Mouse (Mus musculus) cerebral cortex, adult 2 months (tissue): ENCODE results near the gene Fbxw2.

Experiments
- WGBS: fragments of 180-500 bp; shearing (Covaris S2); methylation state at CpG from one replicate; pipeline ENCODE4 v1.1.7; 2018; 5-methylcytosine and 5-hydroxymethylcytosine counted together

Fbxw2 gene

DNA sequence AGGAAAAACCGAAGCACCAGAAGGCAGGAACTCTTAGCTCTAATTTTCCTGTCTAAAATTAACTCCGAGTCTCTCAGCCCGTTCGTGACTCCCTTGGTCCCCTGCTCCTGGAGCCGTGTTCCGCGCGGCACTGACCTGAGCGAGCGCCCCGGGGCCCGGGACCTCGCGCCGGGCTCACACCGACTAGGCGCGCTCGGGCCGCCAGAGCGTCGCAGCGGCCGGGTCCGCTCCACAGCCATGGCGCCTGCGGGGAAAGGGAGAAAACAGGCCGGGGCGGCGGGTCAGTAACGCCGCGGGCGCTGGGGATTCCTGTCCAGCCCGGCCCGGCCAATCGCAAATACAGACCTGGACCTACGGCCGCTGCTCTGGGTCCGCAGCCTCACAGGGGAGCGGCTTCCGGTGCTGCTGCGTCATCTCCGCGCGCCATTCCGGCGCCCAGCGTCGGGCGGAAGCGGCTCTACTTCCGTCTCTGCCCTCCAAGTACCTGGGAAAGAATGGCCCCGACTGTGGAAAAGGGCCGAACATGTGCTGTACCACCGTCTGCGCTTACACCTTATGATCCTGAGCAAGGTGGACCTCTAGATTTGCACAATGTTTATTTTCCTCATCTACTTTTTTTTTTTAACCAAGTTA is at the start of gene Fbxw2:
Fbxw2 (minus strand) TSS at position 485 of the 633 bp plus-strand sequence.
- under 1% methylated on average over 57 of the region's 57 CpGs for WGBS

DNA sequence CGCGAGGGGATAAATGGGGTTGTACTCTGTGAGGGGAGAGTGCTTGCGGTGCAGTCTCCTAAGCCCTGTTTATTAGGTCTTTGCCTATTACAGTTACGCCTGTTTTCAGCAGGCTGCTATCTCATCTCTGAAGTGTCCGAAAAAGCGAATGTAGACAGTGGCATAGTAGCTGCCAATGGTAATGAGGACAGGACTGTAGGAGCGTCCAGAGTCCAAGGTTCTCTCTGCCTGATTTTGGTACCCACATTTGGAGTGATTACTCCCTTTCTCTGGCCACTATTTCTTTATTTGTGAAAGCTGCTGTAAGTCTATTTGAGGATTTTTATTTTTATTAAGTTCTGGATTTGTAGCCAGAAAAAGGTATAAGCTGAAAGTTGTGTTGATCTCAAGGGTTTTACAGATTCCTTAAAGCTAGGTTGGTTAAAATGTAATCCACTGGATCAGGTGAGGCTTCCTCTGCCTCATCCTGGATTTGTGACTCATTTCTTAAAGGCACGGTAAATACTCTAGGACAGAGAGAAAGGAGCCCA is 48.8 kb upstream of the Fbxw2 start, which contains the start of gene Psmd5:
Psmd5 (minus strand) TSS at position 153 of the 530 bp plus-strand sequence.
- WGBS = 23% methylated on average over 8 of the region's 8 CpGs

DNA sequence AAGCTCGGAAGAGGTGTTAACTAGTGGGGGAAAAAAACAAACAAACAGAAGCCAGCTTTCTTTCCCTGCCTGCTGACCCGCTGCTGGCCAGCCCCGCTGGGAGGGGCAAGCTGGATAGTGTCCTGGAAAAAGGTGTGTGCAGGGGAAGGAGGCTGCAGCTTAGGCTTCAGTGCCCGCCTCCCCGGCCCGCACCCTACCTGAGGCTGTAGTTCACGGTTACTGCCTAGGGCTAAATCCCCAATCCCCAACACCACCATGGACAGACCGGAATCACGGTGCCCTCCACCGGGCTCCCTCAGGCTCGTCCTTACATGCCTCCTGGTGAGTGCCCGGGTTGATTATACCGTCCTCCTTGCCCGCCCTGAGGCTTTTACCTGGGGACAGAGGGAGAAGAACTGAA is 48.2 kb upstream of the Fbxw2 start, which contains the start of gene Cutal:
Cutal (plus strand) TSS at position 126 of the 400 bp plus-strand sequence.
- WGBS = 8% methylated on average over 14 of the region's 14 CpGs

DNA sequence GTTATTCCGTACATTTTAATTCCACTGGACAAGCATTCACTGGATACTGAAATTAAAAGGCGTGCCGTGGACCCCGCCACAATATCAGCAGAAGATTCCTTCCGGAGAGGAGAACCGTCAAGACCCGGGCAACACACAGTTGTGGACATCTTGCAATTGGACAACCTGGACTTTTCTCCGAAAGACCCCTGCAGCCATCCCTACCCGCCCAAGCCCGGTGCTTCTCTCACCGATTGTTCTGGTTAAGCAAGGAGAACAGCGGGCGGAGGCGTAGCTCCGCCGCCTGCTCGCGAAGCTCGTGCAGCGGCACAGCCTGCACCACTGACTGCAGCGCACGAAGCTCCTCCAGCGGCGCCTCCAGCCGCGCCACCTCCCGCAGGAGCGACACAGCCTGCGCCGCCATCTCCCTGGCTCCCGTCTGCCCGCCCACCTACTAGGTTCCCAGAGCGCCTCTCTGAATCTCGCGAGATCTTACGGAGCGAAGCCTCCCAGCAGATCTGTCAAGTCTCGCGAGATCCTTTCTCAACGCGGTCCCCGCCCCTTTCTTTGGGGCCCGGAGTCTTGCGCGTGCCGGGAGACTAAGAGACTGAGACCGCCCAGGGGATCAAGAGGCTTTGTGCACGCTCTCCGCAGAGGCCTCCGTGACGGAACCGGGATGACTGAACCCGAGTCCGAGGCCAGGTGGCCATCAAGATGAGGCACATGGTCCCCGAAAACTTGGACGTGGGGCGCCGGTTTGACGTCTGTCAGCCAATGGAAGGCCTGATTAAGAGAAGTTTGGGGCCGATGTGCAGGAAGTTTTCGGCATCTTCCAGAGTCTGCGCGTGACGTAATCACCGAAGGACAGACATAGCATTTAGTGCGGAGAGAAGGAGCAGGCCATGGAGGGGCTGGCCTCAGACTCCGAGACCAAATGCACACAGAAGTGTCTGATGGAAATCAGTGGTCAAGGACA is 44.7 kb upstream of the Fbxw2 start:
- WGBS = under 1% methylated on average over 67 of the region's 67 CpGs

DNA sequence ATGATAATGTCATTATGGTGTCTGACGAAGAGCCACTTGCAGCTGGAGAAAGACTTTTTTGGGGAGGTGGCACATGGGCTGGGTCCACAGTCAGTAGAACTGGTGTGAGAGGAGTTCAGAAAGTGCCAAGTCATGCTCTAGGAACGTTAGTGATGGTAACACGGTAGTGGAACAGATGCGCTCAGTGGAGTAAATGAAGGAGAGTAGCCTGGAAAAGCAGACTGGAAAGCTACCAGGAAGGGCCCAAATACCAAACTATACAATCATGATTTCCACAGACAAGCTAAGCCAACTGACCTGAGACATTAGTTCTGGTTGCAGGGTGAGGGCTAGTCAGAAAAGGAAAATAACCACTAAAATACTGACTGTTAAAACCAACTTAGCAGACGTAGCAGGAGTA is 43.6 kb upstream of the Fbxw2 start:
- WGBS = 19% methylated on average over 5 of the region's 5 CpGs

DNA sequence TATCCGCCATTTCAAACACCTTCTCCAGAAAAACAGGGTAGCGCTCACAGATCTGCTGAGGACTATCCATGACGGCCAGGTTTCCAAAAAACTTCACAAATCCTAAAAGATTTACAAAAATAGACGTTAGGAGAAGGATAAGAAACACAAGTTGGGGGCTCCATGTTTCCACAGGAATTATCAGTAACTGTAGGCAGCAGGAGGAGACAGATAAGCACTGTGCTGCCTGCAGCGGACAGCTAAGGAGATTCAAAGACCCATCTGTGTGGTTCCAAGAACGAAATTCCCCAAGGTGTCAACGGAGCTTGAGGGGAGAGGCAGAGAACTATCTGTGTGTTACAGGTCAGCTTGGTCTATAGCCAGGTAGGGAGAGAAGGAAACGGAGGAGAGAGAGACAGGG is 31.6 kb upstream of the Fbxw2 start:
- 86% methylated on average over 8 of the region's 8 CpGs for WGBS

DNA sequence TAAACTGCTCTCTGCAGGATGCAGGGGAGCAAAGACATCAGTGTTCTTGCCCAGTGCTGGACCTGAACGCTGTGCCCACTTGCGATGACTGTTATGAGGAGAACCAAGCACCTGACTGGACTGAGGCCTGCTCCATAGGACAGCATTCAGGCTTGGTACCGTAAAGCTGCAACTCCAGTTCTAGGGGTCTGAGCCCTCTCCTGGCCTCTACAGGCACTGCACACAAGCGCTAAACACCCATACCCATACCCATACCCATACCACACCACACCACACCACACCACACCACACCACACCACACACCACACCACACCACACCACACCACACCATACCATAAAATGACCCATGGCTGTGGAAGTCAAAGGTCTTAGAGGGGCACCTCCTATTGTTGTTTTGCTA is 29.2 kb upstream of the Fbxw2 start:
- WGBS = 96% methylated on average over 4 of the region's 4 CpGs

DNA sequence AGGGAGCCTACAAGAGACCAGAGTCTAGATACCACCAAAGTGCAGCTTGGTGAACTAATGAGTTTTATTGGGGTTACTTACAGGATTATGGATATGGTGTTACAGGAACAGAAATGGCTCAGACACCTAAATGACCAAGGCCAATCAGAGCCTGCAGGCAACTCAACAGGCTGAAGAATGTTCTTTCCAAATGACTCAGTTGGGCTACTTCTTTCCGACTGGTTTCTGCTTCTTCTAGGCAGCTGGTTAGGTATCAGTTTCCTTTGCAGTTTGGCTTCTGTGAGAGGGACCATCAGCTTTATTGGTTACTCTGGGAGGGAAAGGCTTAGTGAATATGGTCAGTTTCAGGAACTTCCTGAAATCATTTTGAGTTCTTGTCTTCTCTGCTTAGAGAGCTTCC is 21.6 kb upstream of the Fbxw2 start:
- WGBS = 100% methylated on average over 1 of the region's 1 CpGs

DNA sequence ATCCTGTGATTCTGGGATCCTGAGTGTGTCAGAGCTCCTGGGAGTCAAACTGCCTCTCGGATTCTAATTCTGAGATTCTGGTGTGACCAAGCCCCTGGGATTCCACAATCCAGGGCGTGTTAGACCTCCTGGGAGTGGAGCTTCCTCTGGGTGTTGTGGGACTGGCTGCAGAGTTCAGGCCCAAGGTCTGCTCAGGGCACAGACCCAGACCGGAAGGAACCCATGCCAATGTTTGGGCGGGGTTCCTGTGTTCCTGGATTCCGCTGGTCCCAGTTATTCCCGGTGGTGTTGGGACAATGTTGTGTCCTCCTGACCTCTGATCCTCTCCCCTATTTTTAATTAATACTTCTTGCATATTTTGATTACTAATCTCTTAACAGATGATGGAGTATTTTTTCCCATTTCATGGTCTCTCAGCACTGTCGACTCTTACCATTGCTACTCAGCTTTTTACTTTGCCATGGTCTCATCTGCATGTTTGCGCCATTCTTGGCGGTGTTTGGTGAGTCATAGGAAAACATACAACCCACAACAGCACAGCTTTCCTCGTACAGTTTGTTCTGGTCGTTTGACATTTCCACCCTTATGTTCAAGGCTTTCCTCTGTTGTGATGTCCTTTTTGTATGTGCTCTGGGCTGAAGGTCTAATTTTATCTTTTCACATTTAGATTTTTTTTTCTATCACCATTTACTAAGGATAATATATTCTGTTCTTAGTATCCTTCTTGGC is 17.3 kb upstream of the Fbxw2 start:
- WGBS = 64% methylated on average over 11 of the region's 11 CpGs

DNA sequence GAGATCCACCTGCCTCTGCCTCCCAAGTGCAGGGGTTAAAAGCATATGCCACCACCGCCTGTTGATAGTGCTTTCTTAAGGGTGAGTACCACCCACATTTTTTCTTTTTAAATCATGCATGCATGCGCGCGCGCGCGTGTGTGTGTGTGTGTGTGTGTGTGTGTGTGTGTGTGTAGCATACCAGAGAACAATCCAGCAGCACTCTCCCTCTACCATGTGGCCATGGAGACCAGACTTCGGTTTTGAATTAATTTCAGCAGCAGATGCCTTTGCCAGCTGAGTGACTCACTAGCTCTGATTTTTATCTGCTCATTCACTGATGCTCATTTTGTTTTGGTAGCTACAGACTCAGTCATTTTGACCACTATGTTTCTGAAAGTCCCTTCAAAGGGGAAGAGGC is 15.6 kb upstream of the Fbxw2 start:
- 47% methylated on average over 8 of the region's 8 CpGs for WGBS

DNA sequence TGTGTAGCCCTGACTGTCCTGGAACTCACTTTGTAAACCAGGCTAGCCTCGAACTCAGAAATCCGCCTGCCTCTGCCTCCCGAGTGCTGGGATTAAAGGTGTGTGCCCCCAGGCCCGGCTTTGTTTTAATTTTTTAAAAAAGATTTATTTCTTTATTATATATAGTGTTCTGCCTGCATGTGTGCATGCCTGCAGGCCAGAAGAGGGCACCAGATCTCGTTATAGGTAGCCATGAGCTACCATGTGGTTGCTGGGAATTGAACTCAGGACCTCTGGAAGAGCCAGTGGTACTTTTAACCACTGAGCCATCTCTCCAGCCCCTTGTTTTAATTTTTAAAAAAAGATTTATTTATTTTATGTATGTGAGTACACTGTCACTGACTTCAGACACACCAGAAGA is 14.0 kb upstream of the Fbxw2 start:
- WGBS = 85% methylated on average over 5 of the region's 5 CpGs

DNA sequence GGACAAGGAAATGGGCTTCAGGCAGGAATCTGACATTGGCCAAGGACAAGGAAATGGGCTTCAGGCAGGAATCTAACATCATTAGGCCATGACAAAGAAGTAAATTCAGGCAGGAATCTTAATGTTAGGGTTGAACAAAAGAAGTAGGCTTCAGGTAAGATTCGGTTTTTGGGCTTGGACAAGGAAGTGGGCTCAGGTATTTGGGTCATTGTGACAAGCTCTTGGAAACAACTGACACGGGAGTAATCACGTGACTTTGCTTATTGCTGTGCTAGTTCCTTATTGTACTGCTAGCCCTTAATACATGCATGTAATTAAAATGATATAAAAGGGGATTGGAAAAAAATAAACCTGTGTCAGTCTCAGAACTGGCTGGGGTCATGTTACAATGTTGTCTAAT is 9.6 kb upstream of the Fbxw2 start:
- 67% methylated on average over 3 of the region's 3 CpGs for WGBS

DNA sequence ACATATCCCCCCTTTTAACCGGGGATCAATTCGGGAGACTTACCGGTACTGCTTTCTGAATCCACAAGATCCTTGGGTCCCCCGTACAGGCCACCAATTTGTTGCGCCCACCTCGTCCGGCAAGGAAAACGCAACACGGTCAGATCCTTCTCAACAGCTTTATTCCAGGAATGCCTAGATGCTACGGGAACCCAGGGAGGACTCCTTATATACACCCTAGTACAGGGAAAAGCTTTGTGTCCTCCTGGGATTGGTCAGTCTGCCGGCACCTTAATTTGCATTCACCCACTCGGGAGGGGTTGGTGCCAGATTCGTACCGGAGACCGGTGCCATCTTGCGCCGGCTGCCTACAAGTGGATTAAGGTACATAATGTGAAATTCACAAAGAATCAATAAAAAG is 7.5 kb upstream of the Fbxw2 start:
- WGBS = 88% methylated on average over 17 of the region's 17 CpGs

DNA sequence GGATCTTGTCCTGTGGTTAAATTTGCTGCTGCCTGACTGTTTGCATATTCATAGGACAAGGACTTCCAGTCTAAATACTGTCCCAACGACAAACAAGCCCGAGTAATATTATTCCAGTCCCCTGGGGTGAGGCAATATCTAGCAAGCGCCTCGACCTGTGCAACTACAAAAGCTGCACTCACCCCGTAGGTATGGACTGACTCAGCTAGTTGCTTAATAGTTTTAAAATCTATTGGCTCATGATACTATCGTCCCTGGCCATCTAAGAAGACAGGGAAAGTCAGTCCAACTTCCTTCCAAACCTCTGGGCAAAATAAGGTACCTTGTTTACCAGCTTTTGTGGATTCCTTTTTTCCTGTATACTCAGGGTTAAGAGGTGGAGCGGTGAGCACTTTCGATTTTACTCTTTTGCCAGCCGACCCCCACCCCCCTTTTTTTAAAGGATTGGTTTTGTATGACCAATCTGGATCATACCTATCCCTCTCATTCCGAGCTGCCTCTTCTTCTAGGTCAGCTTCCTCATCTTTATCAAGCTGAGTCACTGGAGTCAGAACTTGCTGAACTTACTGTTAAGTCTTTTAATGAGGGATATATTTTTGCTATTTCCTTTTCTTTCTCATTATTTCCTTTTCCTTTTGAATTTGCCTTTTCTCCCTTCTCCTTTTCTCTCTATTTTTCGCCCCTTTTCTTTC is 6.8 kb upstream of the Fbxw2 start, which contains the start of gene Gm34653:
Gm34653 (plus strand) TSS at position 242 of the 692 bp plus-strand sequence.
- 74% methylated on average over 11 of the region's 11 CpGs for WGBS

DNA sequence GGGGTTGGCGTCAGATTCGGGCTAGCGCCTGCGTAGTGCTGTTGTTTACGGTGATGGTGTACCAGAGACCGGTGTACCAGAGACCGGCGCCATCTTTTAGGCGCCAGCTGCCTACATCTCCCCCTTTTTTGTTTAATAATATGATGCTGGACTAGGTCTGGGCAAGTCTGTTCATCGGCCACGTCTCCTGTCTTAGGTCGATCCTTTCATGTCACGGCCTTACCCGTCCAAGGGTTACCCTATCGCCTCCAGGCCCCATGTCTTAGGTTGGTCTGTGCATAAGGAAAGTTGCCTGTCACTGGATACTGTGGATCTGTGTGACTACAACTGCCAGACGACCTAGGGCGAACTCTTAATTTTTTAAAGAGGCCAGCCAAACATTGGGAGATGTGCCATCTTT is 4.0 kb upstream of the Fbxw2 start:
- 95% methylated on average over 17 of the region's 17 CpGs for WGBS

DNA sequence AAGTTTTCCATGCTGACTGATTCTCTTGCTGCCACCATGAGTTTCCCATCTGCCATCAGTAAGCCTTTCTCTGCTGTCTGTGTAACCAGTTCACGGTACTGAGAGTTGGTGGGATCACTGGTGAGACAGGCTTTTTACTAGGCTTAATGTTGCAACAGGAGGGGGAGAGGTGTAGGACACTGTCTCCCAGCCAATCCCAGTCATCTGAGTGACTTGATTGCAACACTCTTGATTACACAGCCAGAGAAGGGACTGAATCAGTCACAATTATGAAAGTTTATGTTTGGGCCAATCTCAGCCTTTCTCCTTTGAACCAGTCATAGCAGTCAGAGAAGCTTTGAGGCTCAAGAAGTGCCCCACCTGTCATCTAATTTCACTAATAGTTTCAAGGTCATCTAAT is 1.9 kb upstream of the Fbxw2 start:
- 87% methylated on average over 1 of the region's 1 CpGs for WGBS

DNA sequence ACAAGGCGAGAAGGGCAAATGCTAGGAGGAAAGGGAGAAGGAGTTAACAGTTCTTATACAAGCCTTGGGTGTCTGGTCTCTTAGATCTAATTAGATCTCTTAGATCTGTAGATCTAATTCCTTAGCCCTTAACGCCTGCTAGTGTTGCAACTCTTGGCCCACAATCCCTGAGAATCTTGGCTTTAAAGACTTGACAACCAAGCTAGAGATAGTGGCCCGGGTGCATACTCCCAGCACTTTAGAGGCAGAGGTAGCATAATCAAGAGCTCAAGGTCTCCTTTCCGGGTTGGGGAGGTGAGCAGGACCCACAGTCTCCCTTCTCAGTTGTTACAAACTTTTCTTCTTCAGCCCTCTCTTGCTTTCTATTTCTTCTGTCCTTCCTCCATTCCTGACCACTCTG is 1.5 kb upstream of the Fbxw2 start:
- WGBS = 87% methylated on average over 4 of the region's 4 CpGs

DNA sequence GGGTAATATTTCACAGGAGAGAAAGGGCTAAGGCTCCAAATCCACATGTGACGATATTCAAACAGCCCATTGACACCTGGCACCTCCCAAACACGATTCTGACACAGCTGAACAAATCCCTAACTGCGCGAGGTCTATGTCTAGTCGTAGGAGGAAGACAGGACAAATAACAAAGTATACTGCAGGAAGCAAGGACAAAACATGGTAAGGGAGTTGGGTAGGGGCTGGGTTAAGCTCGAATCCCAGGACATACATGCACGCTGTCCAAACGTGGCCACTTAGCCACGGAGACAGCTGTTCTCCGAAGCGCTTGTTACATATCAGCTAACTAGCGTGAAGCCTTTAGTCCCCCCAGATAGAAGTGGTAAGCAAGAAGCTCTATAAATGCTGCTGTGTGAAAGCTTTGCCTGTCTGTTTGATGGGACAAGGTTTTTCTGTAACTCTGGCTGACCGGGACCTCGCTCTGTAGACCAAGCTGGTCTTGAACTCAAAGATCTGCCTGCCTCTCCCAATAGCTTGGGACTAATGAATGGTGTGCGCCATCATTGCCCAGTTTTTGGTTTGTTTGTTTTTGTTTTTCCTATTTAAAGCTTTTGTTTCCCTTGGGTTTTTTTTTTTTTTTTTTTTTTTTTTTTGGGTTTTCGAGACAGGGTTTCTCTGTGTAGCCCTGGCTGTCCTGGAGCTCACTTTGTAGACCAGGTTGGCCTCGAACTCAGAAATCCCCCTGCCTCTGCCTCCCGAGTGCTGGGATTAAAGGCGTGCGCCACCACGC is 535 bp upstream of the Fbxw2 start:
- 35% methylated on average over 20 of the region's 21 CpGs for WGBS

DNA sequence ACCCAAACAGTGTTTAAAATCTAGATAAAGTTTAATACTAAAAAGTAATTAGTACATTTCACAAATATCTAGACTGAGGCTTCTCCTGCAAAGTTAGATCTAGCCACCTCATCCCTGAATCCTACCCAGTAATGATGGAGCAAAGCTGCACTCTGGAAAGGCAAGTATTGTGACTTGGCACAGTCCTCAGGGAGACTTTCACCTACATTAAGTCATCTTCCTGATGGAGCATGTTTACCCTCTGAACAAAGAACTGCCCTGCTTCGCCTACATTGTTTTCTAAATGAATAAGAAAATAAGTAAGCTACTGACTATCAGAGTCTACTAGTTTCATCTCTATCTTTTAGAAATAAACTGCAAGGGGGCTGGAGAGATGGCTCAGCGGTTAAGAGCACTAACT is 7.6 kb downstream of the Fbxw2 start:
- WGBS = 91% methylated on average over 2 of the region's 2 CpGs

DNA sequence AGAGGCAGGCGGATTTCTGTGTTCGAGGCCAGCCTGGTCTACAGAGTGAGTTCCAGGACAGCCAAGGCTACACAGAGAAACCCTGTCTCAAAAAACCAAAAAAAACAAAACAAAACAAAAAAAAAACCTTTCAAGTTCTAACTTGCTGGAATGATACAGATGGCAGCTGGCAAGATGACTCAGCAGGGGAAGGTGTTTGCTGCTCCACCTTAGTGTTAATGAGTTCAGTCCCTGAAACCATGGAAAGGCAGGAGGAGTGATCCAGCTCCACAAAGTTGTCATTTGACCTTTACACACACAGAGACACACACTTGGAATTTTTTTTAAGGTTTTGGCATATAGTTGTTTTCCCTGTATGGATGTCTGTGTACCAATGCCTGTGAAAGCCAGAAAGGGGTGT is 10.2 kb downstream of the Fbxw2 start:
- 98% methylated on average over 2 of the region's 2 CpGs for WGBS

DNA sequence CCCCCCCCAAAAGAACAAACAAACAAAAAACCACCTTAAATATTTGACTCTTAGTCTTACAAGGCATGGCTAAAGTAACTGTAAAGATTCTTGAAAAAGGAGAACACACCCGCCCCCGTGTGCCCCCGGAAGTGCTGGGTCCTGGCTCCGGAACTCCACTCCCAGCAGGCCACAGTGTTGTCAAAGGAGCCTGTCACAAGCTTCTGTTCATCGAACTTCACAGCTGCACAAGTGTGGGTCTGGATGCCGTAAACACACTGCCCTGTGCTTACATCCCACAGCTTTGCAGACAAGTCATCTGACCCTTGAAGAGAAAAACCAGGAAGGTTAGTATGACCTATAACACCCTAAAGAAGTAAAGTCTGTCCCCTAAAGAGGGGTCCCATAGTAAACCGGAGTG is 13.4 kb downstream of the Fbxw2 start:
- WGBS = 65% methylated on average over 7 of the region's 7 CpGs
